Mouse (Mus musculus): ENCODE results near the gene Gpr176. TPM values are rescaled to one million over a fixed set of nuclear protein-coding genes. Genes with fewer than 3 reads are reported as not detected.

Gpr176 gene
- polyA plus RNA-seq, 1 experiment from 2014 or later = 0.66 TPM

Small RNA genes lying within 50 kb of the gene (microRNA-seq; reads per million reads assigned to microRNA genes)
- gene Gm22800 = not detected

Other genes starting within 250 kb of the Gpr176 start
- gene Fsip1, start 116.5 kb downstream of the Gpr176 start, polyA plus RNA-seq (2016; fragmentation: Nextera tagmentation; extraction: Ambion mirVana) = 0.23 and 0.35 TPM in 2 replicates
- gene Eif2ak4, start 15.2 kb upstream of the Gpr176 start, polyA plus RNA-seq (2016; fragmentation: Nextera tagmentation; extraction: Ambion mirVana) = 7.6 and 8.5 TPM in 2 replicates
- 130 TPM in 2 replicates for gene Srp14, start 106.3 kb upstream of the Gpr176 start, polyA plus RNA-seq (2016; fragmentation: Nextera tagmentation; extraction: Ambion mirVana)
- gene Bmf, start 176.3 kb upstream of the Gpr176 start, polyA plus RNA-seq (2016; fragmentation: Nextera tagmentation; extraction: Ambion mirVana) = 0.62 and 0.83 TPM in 2 replicates
- 70.9 and 72.5 TPM in 2 replicates for gene Bub1b, start 224.8 kb upstream of the Gpr176 start, polyA plus RNA-seq (2016; fragmentation: Nextera tagmentation; extraction: Ambion mirVana)

Data from liver, embryonic 12.5 days (tissue).